Mouse (Mus musculus): ENCODE results near the gene Resp18.

The Resp18 gene

GRCm38 (mm10) chr1:75277195-75278188 is 723 bp downstream of the Resp18 start:
- in situ Hi-C loops (cut with MboI, MseI): loop anchor here (10.0 kb wide), 2 partner anchors 243 to 323 kb away; partner anchors contain the start of gene Ihh

GRCm38 (mm10) chr1:75264091-75264880 is 13.9 kb downstream of the Resp18 start, which contains the start of gene Ptprn:
Ptprn (minus strand) TSS chr1:75264502.
- in situ Hi-C loops (cut with MboI, MseI): no loop called here

GRCm38 (mm10) chr1:75262969-75263951 is 15.0 kb downstream of the Resp18 start:
- in situ Hi-C loops (cut with MboI, MseI): no loop called here

GRCm38 (mm10) chr1:75261278-75261677 is 16.9 kb downstream of the Resp18 start:
- in situ Hi-C loops (cut with MboI, MseI): no loop called here

GRCm38 (mm10) chr1:75255516-75256046 is 22.6 kb downstream of the Resp18 start:
- in situ Hi-C loops (cut with MboI, MseI): no loop called here

- in situ Hi-C loops (cut with MboI, MseI): loop anchor here (5.0 kb wide), 1 partner anchor 127 kb away; the partner anchor contains the start of gene Nhej1
Measured at GRCm38 (mm10) chr1:75254625-75255013, 23.6 kb downstream of the Resp18 start.

GRCm38 (mm10) chr1:75253849-75254624 is 24.2 kb downstream of the Resp18 start:
- in situ Hi-C loops (cut with MboI, MseI): loop anchor here (5.0 kb wide), 1 partner anchor 127 kb away; the partner anchor contains the start of gene Nhej1

GRCm38 (mm10) chr1:75253029-75253428 is 25.2 kb downstream of the Resp18 start:
- in situ Hi-C loops (cut with MboI, MseI): loop anchor here (5.0 kb wide), 1 partner anchor 126 kb away; the partner anchor contains the start of gene Nhej1

GRCm38 (mm10) chr1:75252308-75252707 is 25.9 kb downstream of the Resp18 start:
- in situ Hi-C loops (cut with MboI, MseI): loop anchor here (5.0 kb wide), 1 partner anchor 125 kb away; the partner anchor contains the start of gene Nhej1

GRCm38 (mm10) chr1:75251112-75251970 is 26.9 kb downstream of the Resp18 start:
- in situ Hi-C loops (cut with MboI, MseI): loop anchor here (5.0 kb wide), 1 partner anchor 124 kb away; the partner anchor contains the start of gene Nhej1

- in situ Hi-C loops (cut with MboI, MseI): loop anchor here (5.0 kb wide), 1 partner anchor 123 kb away; the partner anchor contains the start of gene Nhej1
Measured at GRCm38 (mm10) chr1:75250498-75250897, 27.7 kb downstream of the Resp18 start.

- in situ Hi-C loops (cut with MboI, MseI): no loop called here
Measured at GRCm38 (mm10) chr1:75248041-75248772, 30.0 kb downstream of the Resp18 start.

GRCm38 (mm10) chr1:75247071-75247930 is 30.9 kb downstream of the Resp18 start:
- in situ Hi-C loops (cut with MboI, MseI): no loop called here

GRCm38 (mm10) chr1:75244836-75245235 is 33.4 kb downstream of the Resp18 start:
- in situ Hi-C loops (cut with MboI, MseI): no loop called here

GRCm38 (mm10) chr1:75244175-75244826 is 33.9 kb downstream of the Resp18 start:
- in situ Hi-C loops (cut with MboI, MseI): no loop called here

- in situ Hi-C loops (cut with MboI, MseI): no loop called here
Measured at GRCm38 (mm10) chr1:75243411-75243810, 34.8 kb downstream of the Resp18 start.

Measured in regulatory T cell (primary cell).